Mouse (Mus musculus): ENCODE measurements at regions not wholly inside any gene's neighbourhood (a gene's known extent, or its start where the extent isn't known, plus 50 kb on each side); places are given as distances from the start of the nearest gene placed in this dataset. TPM values are rescaled to one million over a fixed set of nuclear protein-coding genes. Genes with fewer than 3 reads are reported as not detected.
"Not testable (repeated sequence)": the region's sequence is repeated elsewhere in the genome, so short reads cannot be mapped to it uniquely, and the experiment has no call there.

DNA sequence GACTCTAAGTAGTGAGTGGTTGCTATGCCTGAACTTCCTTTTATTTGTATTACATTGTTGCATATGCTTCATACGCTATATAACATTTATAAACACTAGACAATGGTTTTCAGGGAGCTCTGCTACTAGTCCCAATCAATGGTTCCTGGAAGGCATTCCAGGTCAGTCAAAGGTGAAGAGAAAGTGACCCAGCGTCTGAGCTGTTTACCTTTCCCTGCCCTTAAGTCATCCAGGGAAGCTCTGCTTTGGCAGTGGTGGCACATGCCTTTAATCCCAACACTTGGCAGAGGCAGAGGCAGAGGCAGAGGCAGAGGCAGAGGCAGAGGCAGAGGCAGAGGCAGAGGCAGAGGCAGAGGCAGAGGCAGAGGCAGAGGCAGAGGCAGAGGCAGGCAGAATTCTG is 76.5 kb upstream of the Mpdz start:
- DNase-seq (ENCODE audit: low spot score), result not testable (repeated sequence)

DNA sequence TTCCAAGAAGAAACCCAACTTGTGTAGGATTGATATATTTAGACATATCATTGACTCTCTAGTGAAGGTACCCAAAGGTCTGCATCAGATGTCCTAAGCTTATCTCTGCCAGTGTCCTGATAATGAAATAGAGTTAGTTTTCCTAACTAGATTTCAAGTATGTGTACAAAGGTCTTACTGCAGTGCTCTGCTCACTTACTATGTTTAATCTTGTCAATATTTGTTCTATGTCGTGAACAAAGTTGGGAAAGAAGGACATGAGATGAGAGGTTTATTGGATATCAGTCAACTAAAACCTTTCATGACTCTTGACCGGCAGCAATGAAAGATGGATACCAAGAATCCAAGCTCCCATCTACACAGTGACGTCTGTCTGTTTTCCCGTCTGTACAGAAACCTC is 71.9 kb upstream of the Mpdz start:
- no peak for DNase-seq (ENCODE audit: low spot score)

DNA sequence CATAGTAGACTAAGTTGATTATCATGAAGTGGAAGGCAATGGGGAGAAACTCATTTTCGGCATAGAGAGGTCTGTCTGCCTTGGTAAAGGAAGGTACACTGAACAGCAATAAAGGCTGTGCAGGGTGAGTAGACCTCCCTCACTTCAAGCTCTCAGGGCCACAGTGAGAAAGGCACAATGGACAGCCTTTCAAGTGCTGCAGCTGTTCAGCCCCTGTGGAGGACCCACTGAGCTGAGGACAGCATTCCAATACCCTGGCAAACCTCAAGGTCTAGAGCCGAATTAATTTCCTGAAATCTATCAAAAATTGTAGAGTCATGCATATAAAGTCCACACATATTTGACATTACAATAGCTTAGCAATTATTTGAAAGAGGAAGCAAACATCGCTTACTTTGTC is 69.8 kb upstream of the Mpdz start:
- no peak for DNase-seq (ENCODE audit: low spot score)

DNA sequence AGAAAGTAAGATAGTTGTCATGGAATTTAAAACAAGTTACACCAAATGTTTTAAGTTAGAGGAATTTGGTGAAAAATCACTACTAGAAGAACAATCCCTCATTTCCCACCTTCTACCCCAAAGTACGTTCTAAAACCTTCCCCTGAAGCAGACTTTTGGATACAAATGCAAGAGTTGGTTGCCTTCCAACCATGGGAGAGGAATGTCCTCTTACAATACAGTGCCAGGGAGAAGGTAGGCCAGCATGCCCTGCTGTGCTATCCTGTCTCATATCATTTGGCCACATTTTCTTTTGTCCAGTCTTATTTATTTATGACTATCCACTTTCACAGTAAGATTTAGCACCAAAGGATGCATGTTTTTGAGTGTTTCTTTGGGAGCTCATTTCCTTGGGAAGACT is 66.2 kb upstream of the Mpdz start:
- DNase-seq (ENCODE audit: low spot score), result no peak

DNA sequence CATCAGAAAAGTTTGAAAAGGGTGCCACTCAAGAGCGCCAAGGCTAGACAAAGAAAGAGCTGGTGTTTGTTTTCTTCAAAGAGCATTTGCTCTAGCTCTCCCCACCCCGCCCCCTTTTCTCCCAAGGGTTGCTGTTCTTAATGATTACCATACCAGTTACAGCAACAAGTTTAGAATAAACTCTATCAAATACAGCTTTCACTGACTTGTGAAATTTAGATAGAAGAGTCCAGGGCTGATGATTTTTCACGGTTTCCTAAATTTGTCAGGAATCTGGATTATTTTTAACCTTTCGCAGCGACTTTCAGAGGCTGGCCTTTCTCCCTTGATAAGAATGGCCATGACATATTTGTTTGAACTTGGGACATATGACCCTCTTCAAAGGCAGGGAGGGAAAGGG is 64.2 kb upstream of the Mpdz start:
- no peak for DNase-seq (ENCODE audit: low spot score)

DNA sequence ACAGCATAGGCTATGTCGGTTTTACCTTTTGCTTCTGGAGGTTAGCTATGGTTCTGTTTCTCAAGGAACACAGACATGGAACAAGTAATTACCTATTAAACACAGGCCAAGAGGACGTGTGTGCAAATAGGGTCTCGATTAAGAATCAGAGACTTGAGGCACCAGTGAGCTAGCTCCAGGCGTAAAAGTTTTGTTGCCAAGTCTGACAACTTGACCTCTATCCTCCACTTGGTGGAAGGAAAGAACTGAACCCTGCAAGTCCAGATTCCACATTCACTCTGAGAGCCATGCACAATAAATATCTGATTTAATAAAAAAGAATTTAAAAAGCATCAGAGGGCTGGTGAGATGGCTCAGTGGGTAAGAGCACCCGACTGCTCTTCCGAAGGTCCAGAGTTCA is 63.7 kb upstream of the Mpdz start:
- DNase-seq (ENCODE audit: low spot score), result no peak

DNA sequence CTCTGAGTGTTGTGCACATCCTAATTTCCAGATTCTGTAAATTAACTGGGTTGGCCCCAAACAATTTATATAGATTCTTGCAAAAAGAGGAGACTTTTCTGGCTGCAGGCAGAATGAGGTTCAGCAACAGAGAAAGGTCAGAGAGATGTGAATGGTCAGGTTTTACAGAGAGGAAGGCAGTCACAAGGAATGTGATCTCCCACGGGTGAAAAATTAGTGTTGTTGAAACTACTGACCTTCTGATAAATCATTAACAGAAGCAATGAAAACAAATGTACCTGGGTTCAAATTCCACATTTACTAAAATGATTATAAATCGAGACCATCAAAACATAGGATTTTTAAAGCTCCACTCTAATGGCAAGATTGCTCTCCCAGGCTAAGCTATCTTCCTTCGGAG is 62.5 kb upstream of the Mpdz start:
- DNase-seq (ENCODE audit: low spot score), result no peak

DNA sequence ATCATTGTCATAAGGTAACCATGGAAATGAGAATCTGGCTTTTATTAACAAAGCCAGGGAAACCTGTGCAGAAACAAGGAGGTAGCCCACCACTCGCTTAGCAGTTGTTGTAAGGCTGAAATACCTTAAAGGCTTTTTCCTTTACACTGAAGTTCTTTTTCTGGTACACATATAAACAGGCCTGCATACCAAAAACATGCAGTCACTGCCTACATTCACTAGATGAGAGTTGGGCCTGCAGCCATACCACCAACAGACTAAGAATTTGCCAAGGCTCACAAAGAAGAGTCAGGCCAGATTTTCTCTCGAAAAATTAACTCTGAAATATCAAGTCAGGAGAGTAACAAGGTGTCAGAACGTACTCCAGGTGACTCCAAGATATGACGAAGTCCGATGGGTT is 61.3 kb upstream of the Mpdz start:
- no peak for DNase-seq (ENCODE audit: low spot score)

DNA sequence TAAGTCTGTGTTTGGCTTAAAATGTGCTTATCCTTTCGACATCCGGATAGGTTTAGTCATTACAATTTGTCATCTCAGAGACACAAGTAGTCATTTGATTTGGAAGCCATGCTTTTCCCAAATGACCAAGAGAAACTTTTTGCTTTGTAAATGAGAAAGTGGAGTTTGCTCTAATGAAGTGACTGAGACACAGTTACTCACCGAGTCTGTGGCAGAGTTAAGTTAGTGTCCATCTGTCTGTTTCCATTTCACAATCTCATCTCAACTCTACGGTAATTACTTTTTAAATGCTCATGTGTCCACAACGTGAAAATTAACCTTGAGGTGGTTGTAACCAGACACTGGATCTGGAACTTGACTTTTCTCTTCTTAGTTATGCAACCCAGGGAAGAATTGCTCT is 59.2 kb upstream of the Mpdz start:
- DNase-seq (ENCODE audit: low spot score), result no peak

DNA sequence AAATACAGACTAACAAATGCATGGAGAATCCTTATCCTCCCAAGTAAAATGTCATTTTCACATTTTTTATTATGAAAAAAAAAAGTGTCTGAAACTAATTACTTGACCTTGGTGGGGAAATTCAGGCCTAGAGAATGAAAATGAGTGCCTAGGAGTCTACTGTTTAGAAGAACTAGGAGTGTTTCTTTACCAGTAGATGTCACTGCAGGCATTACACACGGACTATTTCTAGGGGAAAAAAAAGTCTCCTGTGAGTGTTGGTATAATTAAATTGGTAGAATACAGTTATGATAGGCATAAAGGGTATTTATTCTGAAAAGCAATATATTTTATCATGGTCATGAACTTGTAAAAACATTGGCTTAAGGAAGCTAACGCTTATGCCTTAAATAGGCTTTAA is 55.5 kb upstream of the Mpdz start:
- DNase-seq (ENCODE audit: low spot score), result peak; percentile 41

DNA sequence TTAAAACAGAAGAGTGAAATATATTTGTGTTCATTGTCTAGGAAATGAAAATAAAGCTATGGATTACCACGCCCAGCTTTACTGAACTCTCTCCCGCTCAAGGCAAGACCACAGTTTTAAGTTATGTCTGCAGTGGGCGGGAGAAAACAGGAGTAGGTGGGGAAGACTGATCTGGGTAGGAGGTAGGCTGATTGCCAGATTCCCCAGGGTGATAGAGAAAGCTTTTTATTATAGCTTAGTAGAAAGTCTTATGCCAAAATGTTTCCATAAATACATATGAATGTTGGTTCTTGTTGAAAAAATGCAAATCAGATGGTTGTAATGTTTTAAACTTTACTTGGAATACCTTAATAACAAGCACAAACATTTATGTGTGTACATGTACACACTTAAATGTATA is 50.2 kb upstream of the Mpdz start:
- DNase-seq (ENCODE audit: low spot score), result no peak

Small RNA genes lying in the stretch of these regions (microRNA-seq; reads per million reads assigned to microRNA genes)
- not detected for gene Gm22402
